Comparison of ENCODE assay signal across 27 mouse cellular contexts in genomic region chr11:114277513-114278304, GRCm38 (mm10).
DNase-seq lines count a peak whose midpoint lies in the region; ATAC-seq lines count a peak whose summit lies in the region.
"Had no signal": no experiment of that assay in that cellular context is flagged by ENCODE, and none has a peak within 500 bp of the region (broad histone marks: within the 10 kb centered on the region; RNA-seq: fewer than 3 reads in every experiment).

No protein-coding gene starts in this region.

- no peaks in the 10 kb centered on the region for H3K36me3 ChIP-seq in hindbrain, embryonic 11.5 days (ENCODE audit: control insufficient read depth, insufficient read depth, low read length)
- H3K36me3 ChIP-seq in hindbrain, embryonic 14.5 days (replicated peaks; ENCODE audit: control insufficient read depth, insufficient read depth), result no peaks in the 10 kb centered on the region
- no peaks in the 10 kb centered on the region for H3K36me3 ChIP-seq in midbrain, embryonic 10.5 days
- no peaks in the 10 kb centered on the region for H3K36me3 ChIP-seq in midbrain, embryonic 16.5 days (ENCODE audit: control insufficient read depth, insufficient read depth, low read length)
- H3K36me3 ChIP-seq in hindbrain, embryonic 16.5 days (ENCODE audit: control insufficient read depth, insufficient read depth, low read length), result no peaks in the 10 kb centered on the region
- H3K36me3 ChIP-seq: embryonic facial prominence, embryonic 12.5 days; G1E; heart, embryonic 10.5 days; intestine, embryonic 15.5 days; limb, embryonic 12.5 days had no signal

- no peak for DNase-seq in hindbrain, embryonic 11.5 days (ENCODE audit: low spot score)
- DNase-seq in hindbrain, embryonic 14.5 days (ENCODE audit: low spot score), result no peak
- DNase-seq in midbrain, embryonic 10.5 days (ENCODE audit: low spot score), result no peak
- DNase-seq in lung, postnatal 4 days, result peak; percentile 7 to 43
- DNase-seq in ovary, postnatal 14 days (ENCODE audit: low spot score), result no peak
- DNase-seq: adrenal gland, postnatal 10 days; B cell, adult 2 months; cerebellum, adult 9-10 months; heart, postnatal 4 days; kidney, adult 8-10 months; kidney, postnatal 10 days; liver, postnatal 0 days; right cerebral cortex, postnatal 14 days; thymus, adult 2 months; thymus, postnatal 4 days had no signal

- H3K27ac ChIP-seq in hindbrain, embryonic 11.5 days (ENCODE audit: low read depth, low read length), result peak overlapping the region; percentile 33; the same call in 1 of the 2 replicates
- H3K27ac ChIP-seq in hindbrain, embryonic 14.5 days, result no peak overlapping the region; the same call in 1 of the 2 replicates
- peak overlapping the region; percentile 20; the same call in 1 of the 2 replicates for H3K27ac ChIP-seq in midbrain, embryonic 10.5 days (replicated peaks)
- H3K27ac ChIP-seq in midbrain, embryonic 16.5 days (ENCODE audit: low read length), result no peak overlapping the region
- H3K27ac ChIP-seq in hindbrain, embryonic 16.5 days (ENCODE audit: low read depth, low read length), result no peak overlapping the region
- H3K27ac ChIP-seq: embryonic facial prominence, embryonic 12.5 days; forebrain, embryonic 13.5 days; heart, embryonic 10.5 days; intestine, embryonic 15.5 days; limb, embryonic 12.5 days; stomach, postnatal 0 days had no signal

- H3K9me3 ChIP-seq in hindbrain, embryonic 11.5 days (ENCODE audit: control insufficient read depth, low read length), result no peaks in the 10 kb centered on the region
- no peaks in the 10 kb centered on the region for H3K9me3 ChIP-seq in hindbrain, embryonic 14.5 days (ENCODE audit: control insufficient read depth, low read length)
- no peaks in the 10 kb centered on the region for H3K9me3 ChIP-seq in midbrain, embryonic 10.5 days (replicated peaks)
- H3K9me3 ChIP-seq in midbrain, embryonic 16.5 days (replicated peaks; ENCODE audit: control insufficient read depth, low read length, poor library complexity, severe bottlenecking), result no peaks in the 10 kb centered on the region
- H3K9me3 ChIP-seq in hindbrain, embryonic 16.5 days (ENCODE audit: control insufficient read depth, low read length), result no peaks in the 10 kb centered on the region
- H3K9me3 ChIP-seq: embryonic facial prominence, embryonic 12.5 days; forebrain, embryonic 13.5 days; heart, embryonic 10.5 days; intestine, embryonic 15.5 days; limb, embryonic 12.5 days; megakaryocyte, embryonic 14.5 days had no signal

- no peak overlapping the region for H3K9ac ChIP-seq in hindbrain, embryonic 11.5 days (ENCODE audit: low read depth, low read length)
- no peak overlapping the region for H3K9ac ChIP-seq in hindbrain, embryonic 14.5 days
- no peak overlapping the region for H3K9ac ChIP-seq in midbrain, embryonic 16.5 days (ENCODE audit: low read depth, low read length)
- no peak overlapping the region for H3K9ac ChIP-seq in hindbrain, embryonic 16.5 days (ENCODE audit: low read depth, low read length)
- H3K9ac ChIP-seq: embryonic facial prominence, embryonic 12.5 days; forebrain, embryonic 13.5 days; intestine, embryonic 15.5 days; limb, embryonic 12.5 days; liver, postnatal 0 days had no signal

- no peak overlapping the region for H3K4me3 ChIP-seq in hindbrain, embryonic 11.5 days (ENCODE audit: low read depth, low read length)
- H3K4me3 ChIP-seq in hindbrain, embryonic 14.5 days (replicated peaks; ENCODE audit: low read length), result no peak overlapping the region
- no peak overlapping the region for H3K4me3 ChIP-seq in midbrain, embryonic 10.5 days
- no peak overlapping the region for H3K4me3 ChIP-seq in midbrain, embryonic 16.5 days (ENCODE audit: low read depth, low read length)
- no peak overlapping the region for H3K4me3 ChIP-seq in hindbrain, embryonic 16.5 days (ENCODE audit: low read length)
- H3K4me3 ChIP-seq: embryonic facial prominence, embryonic 12.5 days; forebrain, embryonic 13.5 days; heart, embryonic 10.5 days; intestine, embryonic 15.5 days; limb, embryonic 12.5 days; megakaryocyte, embryonic 14.5 days had no signal

- no peak for ATAC-seq in hindbrain, embryonic 11.5 days (ENCODE audit: low FRiP score)
- no peak for ATAC-seq in hindbrain, embryonic 14.5 days (ENCODE audit: low FRiP score)
- no peak for ATAC-seq in midbrain, embryonic 16.5 days
- peak; percentile 46; the same call in 1 of the 2 replicates for ATAC-seq in hindbrain, embryonic 16.5 days
- ATAC-seq: activated CD4-positive, CD25-positive, alpha-beta regulatory T cell, adult 4 months; forebrain, embryonic 13.5 days; intestine, embryonic 15.5 days; liver, postnatal 0 days had no signal

- WGBS in hindbrain, embryonic 11.5 days, result 79% methylated on average over 26 of the region's 26 CpGs
- 63% methylated on average over 26 of the region's 26 CpGs for WGBS in hindbrain, embryonic 14.5 days
- 87% methylated on average over 26 of the region's 26 CpGs for WGBS in midbrain, embryonic 10.5 days
- WGBS in midbrain, embryonic 16.5 days, result 60% methylated on average over 26 of the region's 26 CpGs
- WGBS in hindbrain, embryonic 16.5 days, result 55% methylated on average over 26 of the region's 26 CpGs

- H3K27me3 ChIP-seq in hindbrain, embryonic 11.5 days (ENCODE audit: control insufficient read depth, insufficient read depth, low read length), result no peaks in the 10 kb centered on the region
- H3K27me3 ChIP-seq in hindbrain, embryonic 14.5 days (ENCODE audit: control insufficient read depth, insufficient read depth, low read length), result no peaks in the 10 kb centered on the region
- no peaks in the 10 kb centered on the region for H3K27me3 ChIP-seq in midbrain, embryonic 10.5 days (ENCODE audit: low read depth, poor library complexity, severe bottlenecking)
- no peaks in the 10 kb centered on the region for H3K27me3 ChIP-seq in midbrain, embryonic 16.5 days (ENCODE audit: control insufficient read depth, insufficient read depth, low read depth, low read length)
- no peaks in the 10 kb centered on the region for H3K27me3 ChIP-seq in hindbrain, embryonic 16.5 days (replicated peaks; ENCODE audit: control insufficient read depth, insufficient read depth, low read length)
- H3K27me3 ChIP-seq: embryonic facial prominence, embryonic 12.5 days; forebrain, embryonic 13.5 days; intestine, embryonic 15.5 days had no signal

- H3K4me1 ChIP-seq in hindbrain, embryonic 11.5 days (replicated peaks; ENCODE audit: control insufficient read depth, insufficient read depth, low read length), result no peaks in the 10 kb centered on the region
- peaks cover 22% of the 10 kb centered on the region; the same call in 1 of the 2 replicates for H3K4me1 ChIP-seq in hindbrain, embryonic 14.5 days (replicated peaks; ENCODE audit: control insufficient read depth, insufficient read depth, low read length)
- peaks cover 19% of the 10 kb centered on the region for H3K4me1 ChIP-seq in midbrain, embryonic 10.5 days
- H3K4me1 ChIP-seq in midbrain, embryonic 16.5 days (ENCODE audit: control insufficient read depth, insufficient read depth, low read length), result peaks cover 3% of the 10 kb centered on the region; the same call in 1 of the 2 replicates
- peaks cover 10% of the 10 kb centered on the region for H3K4me1 ChIP-seq in hindbrain, embryonic 16.5 days (ENCODE audit: control insufficient read depth, insufficient read depth, low read depth, low read length)
- H3K4me1 ChIP-seq: embryonic facial prominence, embryonic 12.5 days; intestine, embryonic 15.5 days; megakaryocyte, embryonic 14.5 days had no signal

- H3K4me2 ChIP-seq in hindbrain, embryonic 11.5 days (replicated peaks; ENCODE audit: low read depth, low read length), result no peak overlapping the region
- no peak overlapping the region for H3K4me2 ChIP-seq in hindbrain, embryonic 14.5 days (replicated peaks)
- H3K4me2 ChIP-seq in midbrain, embryonic 16.5 days (ENCODE audit: low read length), result no peak overlapping the region
- H3K4me2 ChIP-seq in hindbrain, embryonic 16.5 days (ENCODE audit: low read length), result no peak overlapping the region
- H3K4me2 ChIP-seq: embryonic facial prominence, embryonic 12.5 days; forebrain, embryonic 13.5 days; intestine, embryonic 15.5 days; limb, embryonic 12.5 days; liver, embryonic 11.5 days had no signal

Comparison
In these comparisons a context has a peak if more than half of its experiments do, and no peak if none do; other contexts are left out.
1. H3K27ac ChIP-seq: peak in hindbrain, embryonic 11.5 days (single experiment) and midbrain, embryonic 10.5 days (single experiment); none in hindbrain, embryonic 14.5 days (single experiment), midbrain, embryonic 16.5 days (single experiment) and hindbrain, embryonic 16.5 days (single experiment).
2. DNase-seq: peak in lung, postnatal 4 days (2 of 2); none in hindbrain, embryonic 11.5 days (single experiment), hindbrain, embryonic 14.5 days (single experiment), midbrain, embryonic 10.5 days (single experiment) and ovary, postnatal 14 days (single experiment).